Mouse (Mus musculus): ENCODE results near the gene Noa1.

Gene Noa1

DNA sequence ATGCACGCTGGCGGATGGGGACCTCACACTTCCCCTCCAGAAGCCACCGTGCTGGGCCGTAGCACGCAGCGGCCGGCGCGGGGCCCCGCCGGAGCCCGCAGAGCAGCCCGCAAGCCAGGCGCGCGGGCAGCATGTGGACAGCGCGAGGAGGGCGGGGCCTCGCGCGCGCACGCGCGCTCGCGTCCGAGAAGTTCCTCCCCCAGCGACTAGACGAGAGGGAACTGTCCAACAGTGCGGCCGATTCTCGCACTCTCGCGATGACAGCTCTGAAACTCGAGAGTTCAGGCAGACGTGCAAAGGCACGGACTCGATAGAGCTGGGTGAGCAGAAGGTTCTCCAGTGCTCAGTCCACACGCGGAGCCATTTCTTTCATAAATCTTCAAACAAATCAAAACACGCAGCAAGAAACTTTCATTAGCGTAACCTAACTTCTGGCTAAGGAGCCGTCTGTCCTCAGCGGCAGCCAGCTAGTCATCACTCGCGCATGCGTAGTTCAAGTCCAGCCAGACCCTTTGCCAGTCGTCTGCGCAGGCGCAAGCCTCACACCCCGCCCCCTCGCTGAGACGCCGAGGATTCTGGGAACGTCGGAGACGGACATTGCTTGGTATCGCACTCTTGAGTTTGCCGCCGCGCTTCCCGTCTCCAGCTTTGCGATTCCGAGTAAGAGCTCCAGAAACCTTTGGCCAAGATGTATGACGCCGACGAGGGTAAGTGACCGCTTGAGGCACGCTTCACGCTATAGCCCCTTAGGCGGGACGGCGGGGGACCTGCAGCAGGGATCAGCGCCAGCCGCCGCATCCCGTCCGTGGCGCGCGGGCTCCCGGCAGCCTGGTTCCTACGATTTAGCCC is at the start of gene Noa1, which contains the start of gene Polr2b:
Gene Noa1, minus strand, starts transcription at position 161 of the 849 bp plus-strand sequence.
Gene Polr2b, plus strand, starts transcription at position 224 of the 849 bp plus-strand sequence.
- DNase-seq, result peak; percentile 98

DNA sequence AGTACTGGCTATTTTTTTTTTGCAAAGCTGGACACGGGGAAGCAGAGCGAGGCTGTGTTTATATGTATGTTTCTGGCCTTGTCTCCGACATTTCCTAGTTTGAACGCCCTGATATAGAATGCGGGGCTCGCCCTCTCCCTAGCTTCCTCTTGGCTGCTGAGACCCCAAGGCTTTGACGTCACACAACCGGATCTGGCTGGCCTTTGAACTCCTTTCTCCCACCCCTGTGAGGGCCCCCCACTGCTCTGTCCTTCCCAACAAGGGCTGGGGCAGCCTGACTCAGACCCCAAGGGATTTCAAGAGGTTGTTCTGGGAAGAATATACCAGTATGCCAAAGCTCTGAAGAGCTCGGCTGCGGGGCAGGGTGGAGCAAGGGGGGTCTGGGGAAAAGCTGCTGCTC is 48.5 kb upstream of the Noa1 start:
- no peak for DNase-seq

DNA sequence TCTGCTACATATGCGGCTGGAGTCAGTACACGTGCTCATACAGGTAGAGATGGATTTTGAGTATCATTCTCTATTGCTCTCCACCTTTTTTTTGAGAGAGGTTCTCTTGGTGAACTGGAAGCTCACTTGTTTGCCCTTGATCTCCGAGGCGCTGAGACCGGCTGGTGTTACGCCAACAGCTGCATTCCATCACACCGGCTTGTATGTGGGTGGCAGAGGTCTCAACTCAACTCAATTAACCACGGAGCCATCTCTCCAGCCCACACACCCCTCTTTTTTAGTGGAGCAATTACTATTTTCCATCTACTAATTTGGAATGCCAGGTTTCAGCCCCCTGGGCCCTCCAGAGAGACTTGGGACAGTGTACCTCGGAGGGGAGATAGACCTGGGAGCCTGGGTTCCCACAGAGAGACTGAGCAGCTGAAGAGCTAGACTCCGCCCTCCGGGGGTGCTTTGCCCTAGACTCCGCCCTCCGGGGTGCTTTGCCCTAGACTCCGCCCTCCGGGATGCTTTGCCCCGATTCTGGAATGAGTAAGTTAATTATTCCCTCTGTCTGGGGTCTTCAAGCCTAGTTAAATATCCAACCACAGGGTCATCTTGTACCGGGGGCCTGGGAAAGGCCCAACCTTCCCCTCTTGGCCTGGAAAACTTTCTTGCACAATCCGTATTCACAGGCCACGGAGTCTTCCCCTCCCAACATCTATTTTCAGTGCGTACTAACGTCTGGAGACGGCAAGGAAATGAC is 47.7 kb upstream of the Noa1 start:
- DNase-seq, result no peak

DNA sequence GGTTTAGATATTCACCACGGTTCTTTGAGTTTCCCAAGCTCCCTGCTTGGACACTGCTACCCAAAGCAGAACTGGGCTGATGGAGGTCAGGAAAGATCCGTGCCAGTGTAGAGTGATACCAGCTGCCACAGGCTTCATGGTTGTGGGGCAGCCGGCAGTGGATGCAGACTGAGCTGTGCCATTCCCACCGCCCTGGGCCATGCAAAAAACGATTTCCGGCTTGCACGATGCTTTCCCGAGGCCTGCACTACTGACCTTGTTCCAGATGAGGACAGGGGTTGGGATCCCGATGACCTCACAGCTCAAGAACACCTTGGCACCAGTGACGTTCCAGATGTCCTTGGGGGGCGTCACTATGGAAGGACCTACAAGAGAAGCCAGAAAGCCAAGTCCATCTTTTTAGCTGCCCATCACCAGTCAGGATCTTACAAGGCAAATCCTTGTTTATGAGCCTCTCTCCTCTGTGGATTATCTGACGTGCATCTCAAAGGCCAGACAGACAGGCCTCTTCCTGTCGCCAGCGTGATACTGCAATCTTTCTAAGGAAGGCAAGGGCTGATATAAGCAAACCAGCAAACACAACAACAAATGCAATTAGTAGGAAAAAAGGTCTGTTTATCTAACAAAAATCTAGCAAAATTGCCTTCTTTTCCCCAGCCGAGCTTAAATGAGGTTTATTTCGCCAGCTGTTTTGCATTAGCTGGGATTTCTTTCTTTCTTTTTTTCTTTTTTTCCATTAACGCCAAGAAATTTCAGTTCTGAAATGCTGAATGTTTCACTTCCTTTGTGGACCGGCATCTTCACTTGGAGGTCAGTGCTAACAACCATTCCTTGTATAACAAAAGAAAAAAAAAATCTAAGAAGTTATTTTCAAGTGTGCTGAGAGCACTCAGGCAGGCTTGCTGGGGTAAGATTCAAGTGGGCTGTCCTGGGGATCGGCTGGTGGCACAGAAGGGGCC is 45.7 kb upstream of the Noa1 start:
- no peak for DNase-seq

DNA sequence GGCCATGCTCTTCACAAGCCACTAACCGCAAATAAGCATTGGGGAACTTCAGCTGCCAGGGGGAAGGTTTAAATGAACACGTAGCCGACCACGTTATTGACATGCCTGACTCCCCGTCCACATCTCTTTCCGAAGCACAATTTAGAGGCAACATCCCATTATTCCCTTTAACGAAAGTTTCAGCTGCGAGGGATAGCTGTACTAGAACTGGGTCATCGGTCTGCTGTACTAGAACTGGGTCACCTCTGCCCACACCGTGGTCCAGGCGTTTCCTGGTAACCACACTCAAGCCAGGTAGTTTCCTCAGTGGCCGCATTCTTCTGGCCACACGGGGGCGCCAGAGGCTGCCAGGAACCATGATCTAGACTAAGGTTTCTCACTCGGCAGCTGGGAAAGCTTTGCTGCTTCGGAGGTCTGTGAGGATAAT is 44.5 kb upstream of the Noa1 start:
- peak; percentile 85 for DNase-seq

DNA sequence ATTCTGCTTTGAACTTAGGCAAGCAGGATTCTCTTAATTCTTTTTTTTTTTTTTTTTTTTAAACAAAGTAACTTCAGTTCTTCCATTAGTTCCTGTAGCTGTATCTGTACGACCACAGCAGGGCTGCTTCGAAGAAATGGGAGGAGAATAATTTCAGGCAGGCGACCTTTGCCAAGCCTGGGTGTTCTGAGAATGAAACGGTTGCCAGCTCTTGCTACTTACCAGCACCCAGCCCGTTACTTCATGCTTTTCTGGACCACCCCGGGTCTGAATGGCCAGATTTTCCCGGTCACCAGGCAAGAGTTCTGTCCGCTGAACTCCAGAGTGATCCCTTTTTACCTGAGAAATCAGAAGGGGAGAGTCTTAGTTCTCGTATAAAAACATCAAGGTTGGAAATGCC is 41.8 kb upstream of the Noa1 start:
- no peak for DNase-seq

DNA sequence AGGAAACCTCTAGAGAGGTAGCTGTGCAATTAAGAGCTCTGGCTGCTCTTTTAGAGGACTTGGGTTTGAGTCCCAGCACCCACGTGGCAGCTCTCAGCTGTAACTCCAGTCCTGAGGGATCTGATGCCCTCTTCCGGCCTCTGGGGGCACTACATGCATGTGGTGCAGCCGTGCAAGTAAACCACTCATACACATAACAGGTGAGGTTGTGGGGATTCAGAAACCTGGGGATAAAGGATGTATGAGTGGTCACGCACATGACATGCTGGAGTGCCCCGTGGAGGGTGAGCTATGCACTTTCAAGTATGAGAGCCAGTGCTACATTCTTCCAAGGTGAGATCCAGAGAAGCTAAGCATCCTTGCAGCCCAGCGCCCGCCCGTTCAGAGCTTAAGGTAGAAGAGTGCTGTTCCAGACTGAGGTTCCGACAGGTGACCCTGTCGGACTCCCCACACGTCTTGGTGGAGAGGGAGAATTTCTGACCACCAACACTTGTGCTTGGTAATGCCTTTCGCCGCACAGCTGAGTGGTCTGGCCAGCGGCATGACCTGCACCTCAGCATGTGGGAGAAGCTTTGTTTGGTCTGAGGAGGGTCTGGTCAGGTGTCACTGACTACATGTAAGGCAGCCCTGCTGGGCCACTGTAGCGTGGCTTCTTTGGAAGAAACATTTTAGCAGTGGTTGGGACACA is 40.2 kb upstream of the Noa1 start:
- DNase-seq, result no peak

DNA sequence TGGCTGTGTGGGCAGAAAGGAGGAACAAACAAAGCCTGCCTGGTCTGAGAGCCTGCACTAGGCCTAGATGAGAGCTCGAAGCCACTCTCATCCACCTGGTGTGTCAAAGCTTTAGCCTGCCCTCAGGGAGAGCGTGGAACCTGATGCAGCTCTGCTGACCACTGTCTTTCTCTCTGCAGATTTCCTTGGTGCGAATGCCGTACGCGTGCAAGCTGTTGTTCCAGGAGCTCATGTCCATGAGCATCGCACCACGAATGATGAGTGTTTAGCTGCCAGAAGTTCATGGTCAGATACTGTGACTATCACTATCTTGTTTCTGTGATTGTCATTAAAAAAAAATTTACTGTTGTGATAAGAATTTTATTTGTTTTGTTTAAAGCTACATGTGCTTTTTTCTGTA is 39.0 kb upstream of the Noa1 start:
- no peak for DNase-seq

DNA sequence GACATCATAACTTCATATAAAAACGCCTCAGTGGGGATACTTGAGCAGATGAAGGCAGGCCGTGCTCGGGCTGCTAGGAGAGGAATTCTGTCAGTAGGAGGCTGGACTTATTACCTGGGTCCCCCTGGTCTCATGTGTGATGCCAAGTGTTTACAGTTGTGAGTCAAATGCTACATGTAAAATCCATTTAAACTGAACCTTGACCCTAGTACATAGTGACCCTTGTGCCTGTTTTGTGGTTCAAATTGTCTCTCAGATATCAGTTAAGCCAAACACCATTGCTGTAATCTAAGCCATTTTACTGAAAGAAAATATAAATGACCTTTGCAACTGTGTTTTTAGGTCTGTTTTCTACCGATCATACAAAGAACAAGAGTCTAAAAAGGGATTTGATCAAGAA is 30.1 kb upstream of the Noa1 start:
- DNase-seq, result no peak

DNA sequence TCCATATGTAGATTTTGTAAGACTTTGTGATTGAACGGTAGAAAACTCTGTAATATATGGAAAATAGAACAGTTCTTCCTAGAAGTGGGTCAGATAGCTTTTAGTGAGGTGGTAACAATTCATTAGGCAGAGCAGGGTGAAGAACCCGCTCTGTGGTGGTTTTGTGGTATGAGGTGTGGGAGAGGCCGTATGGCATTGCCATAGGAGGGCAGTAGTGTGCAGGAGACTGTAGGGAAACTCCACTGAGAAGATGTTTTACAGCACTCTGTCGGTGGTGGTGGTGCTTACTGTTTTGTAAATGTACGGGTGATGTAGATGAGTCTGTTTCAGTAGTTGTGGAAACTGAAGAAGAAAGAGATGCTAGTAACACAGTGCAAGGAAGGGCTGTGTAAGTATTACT is 20.3 kb upstream of the Noa1 start:
- DNase-seq, result no peak

DNA sequence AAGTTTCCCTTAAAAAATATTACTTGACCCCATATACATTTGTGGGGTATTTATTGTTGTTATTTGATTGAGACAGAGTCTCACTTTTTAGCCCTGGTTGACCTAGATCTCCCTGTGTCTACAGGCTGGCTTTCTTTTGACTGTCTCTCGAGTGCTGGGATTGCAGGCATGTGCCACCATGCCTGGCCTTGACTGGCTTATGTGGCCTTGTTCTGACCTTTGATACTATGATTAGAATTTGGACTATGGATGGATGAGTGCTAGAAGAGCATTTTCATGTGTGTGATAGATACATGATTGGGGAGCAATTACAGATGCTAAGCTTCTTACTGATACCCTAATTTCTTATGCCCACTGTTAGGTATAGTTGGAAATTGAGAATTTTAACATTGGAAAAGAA is 15.1 kb upstream of the Noa1 start:
- no peak for DNase-seq

DNA sequence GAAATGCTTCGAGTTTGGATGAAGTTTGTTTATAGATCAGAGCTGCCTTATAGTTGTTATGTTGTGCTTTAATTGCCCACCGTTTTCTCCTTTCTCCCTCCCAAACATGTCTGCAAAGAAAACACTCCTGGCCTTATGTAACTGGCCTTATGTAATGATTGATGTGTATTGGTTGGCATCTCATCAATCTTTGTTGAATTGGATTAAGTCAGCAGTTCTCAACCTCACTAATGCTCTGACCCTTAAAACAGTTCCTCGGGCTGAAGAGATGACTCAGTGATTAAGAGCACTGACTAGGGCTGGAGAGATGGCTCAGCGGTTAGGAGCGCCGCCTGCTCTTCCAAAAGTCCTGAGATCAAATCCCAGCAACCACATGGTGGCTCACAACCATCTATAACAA is 5.1 kb upstream of the Noa1 start:
- DNase-seq, result no peak

DNA sequence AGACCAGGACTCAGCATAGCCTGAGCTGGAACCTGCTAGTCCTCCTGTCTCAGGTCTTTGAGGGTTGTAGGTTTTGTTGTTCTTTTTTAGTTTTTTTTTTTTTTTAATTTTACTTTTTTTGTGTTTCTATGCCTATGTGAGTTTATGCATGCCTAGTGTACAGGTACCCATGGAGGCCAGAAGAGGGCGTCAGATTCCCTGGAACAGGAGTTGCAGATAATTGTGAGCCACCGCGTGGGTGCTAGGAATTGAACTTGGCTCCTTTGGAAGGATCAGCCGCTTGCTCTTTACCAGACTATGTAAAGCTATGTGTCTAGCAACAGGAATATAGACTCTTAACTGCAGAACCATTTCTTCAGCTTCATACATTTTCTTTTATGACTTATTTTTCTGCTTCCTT is 4.3 kb upstream of the Noa1 start:
- no peak for DNase-seq

DNA sequence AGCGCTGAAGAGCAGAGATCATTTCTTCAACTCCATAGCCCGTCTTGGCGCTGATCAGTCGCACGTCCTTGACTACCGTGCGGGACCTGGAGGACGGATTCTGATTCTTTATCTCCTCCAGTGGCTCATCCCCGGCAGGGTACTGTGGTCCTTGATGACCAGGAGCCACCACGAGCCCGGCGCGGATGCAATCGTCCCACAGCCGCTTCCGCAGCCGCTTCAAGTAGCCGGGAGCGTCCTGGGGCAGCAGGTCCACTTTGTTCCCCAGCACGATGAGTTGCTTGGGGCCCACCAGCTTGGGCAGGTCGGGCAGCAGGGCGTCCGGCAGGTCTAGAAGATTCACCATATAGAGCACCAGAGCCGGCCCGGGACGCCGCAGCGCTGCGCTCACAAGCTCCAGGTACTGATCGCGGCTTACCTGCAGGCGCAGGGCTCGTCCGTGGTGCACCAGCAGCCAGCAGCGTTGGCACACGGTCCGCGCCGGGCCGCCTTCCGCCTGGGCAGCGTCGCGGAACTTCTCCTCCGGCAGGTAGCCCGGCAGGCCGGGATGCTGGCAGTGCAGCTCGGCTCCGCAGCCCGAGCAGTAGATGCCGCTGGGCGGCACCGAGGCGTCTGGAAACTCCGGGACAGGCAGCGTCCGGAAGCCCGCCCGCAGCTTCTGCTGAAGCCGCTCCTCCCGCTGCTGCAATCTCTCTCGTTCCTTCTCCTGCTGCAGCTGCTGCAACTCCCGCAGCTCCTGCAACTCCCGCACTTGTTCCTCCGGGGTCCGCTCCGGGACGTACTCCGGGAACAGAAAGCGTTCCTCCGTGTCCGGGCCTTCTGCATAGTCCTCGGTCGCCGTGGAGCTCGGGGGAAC is 605 bp downstream of the Noa1 start:
- DNase-seq, result no peak

DNA sequence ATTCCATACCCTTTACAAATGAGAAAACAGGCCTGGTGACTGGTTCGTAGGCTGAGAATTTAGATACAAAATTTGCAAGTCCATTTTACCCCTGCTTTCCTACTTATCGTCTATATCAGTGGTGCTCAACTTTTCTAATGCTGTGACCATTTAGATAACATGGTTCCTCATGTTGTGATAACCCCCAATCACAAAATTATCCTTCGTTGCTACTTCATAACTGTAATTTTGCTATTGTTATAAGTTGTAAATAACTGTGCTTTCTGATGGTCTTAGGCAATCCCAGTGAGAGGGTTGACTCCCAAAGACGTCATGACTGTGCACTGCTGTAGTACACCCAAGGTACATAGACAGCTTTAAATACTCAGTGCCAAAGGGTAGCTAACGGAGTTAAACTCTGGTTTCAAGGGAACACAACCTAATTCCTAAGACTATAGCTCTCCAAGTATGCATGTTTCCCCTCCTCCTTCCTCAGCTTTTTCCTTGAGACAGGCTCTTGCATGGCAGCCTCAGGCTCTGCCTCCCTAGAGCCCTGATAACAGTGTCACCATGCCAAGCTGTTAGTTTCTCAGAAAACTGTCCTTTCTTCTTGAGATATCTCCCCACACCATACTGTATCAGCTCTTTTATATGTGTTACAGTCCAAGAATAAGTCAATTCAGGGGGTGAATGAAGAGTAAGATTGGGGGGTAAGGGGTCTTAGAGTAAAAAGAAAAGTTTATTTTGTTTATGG is 1.9 kb downstream of the Noa1 start:
- no peak for DNase-seq

DNA sequence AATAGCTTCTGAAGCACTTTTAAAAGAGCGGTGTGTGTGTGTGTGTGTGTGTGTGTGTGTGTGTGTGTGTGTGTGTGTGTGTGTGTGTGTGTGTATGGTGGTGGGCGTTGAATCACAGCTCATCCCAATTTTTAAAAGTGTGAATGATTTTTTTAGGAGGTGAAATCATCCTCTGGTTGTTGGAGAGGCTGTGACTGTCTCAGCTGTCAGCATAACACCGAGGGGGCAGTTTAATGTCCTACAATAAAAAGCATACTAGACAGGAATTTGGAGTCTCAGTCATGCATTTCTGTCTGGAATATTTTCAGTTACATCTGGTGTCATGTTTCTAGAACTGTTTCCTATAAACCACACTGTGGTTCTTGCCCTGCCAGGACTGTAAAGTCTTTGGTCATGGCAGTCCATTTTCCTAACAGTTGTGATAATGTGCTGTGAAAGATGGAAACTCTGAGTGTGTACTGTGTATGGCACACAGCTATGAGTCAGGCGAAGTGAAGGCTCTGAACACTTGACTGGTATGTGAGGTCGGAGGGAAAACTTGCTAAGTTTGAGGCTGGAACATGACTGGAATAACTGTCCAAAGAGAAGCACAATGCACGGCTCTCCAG is 8.5 kb downstream of the Noa1 start:
- no peak for DNase-seq

DNA sequence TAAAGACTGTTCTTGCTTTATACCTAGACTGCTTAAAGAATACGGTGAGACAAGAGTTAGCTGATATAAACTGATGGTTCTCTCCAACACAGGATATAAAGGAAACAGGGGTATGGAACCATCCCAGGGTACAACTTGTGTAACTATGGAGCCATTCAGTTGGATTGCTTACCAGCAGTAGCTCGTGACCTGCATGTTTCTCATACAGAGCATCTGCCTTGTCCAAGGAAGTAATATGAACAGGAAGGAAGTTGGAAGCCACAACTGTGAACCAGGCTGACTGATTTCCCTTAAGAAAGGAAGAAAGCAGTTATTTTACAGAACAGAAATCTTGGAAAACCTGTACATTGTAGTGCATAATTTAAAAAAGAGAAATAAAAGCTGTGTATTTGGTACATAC is 10.4 kb downstream of the Noa1 start:
- DNase-seq, result no peak

DNA sequence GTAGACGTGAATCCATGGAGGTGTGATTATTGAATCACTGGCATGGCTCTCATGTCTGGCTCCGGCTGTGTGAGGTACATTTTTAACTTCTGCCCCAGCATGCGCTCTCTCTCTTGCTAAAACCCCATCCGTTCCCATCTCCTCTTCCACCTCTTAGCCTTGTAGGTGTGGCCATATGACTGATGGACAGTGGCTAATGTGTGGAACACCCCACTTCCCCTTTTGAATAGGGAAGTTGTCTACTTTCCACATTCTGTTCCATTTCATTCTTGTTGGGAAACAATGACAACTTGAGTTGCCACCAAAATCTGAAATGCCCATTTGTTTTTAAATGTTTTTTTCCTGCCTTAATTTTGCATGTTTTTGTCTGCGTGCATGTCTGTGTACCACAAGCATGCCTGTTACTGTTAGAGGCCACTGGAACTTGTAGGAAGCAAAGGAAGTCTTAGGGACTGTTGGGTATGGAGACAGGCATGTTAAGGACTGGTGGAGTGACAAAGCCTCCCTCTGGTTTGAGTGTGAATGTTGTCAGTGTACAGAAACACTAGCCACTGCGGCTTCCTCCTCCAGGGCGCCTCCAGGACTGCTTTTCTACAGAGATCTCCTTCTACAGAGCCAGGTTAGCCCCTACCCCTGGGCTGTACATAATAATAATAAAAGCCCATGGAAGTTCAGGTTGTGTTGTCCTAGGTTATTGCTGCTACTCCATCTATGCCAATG is 16.9 kb downstream of the Noa1 start:
- DNase-seq, result no peak

DNA sequence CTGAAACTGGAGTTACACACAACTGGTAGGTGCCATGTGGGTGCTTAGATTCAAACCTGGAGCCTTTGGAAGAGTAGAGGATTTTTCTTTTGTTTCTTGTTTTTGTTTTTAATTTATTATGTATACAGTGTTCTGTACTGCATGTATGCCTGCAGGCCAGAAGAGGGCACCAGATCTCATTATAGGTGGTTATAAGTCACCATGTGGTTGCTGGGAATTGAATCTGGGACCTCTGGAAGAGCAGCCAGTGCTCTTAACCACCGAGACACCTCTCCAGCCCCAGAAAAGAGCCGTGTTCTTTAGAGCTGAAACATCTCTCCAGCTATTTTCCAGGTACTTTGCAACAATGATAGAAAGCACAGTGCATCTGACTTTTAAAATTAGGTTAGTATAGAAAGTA is 19.3 kb downstream of the Noa1 start:
- no peak for DNase-seq

DNA sequence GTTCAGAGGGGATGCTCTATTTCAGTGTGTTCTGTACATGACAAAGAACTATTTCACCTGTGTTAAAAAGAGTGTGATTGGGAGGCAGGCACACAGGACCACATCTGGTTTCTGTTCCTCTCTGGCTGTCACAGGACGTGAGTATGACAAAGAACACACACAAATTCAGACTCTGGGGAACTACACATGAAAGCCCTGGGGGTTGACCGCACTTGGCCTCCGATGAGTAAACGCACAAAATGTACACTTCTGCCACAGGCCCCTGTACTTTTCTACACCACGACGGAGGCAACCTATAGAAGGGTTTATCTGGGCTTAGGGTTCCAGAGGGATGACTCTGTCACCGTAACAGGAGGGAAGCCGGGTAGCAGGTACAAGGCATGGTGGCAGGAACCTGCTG is 20.2 kb downstream of the Noa1 start:
- no peak for DNase-seq

Measured in right cerebral cortex, postnatal 25 days (tissue).